Mouse (Mus musculus): ENCODE measurements around the gene Nr3c2. TPM values are rescaled to one million over a fixed set of nuclear protein-coding genes. Genes with fewer than 3 reads are reported as not detected.

Gene Nr3c2
- 1.8 to 2.7 TPM (median 2.4 TPM) in 4 replicates for total RNA-seq (2023; ENCODE audit: inconsistent age)

DNA sequence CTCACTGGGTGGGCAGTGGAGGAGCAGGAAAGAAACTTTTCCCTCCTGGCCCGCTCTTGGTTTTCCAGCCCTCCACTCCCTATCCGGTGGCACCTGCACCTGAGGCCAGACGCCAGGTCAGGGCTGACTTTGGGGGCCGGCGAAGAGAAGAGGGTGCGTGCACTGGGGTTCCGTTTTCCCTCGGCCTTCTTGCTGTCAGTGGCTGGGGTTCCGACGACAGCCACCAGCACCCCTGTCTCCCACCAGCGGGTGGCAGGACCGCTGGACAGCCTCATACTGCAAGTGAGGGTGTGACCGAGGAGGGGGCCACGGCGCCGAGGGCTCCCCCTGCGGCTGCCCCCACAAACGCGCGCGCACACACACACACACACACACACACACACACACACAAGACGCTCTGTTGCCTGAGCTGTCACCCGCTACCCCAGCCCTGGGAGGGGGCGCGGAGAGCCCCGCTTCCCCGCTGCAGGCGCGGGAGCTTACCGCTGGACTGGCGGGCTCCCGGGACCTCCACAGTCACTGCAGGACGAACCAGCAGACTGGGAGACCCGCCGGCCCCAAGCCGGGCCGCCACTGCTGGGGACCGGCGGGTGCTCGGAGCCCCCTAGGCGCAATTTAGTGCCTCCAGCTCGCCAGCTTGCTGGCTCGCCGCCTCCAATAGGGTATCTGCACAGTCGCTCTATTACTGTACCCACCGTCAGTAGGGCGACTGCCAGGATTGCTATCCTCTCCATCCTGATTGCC lies at the start of gene Nr3c2:
Gene Nr3c2, plus strand, starts transcription at position 32 of the 744 bp plus-strand sequence.

